Mouse (Mus musculus) intestine, embryonic 14.5 days (tissue): ENCODE measurements at regions not wholly inside any gene's neighbourhood (a gene's known extent, or its start where the extent isn't known, plus 50 kb on each side); places are given as distances from the start of the nearest gene placed in this dataset.

Source experiments
- ATAC-seq: fragments of 200-750 bp; cut with Nextera tagmentation; replicated peaks from 2 replicates; pipeline ENCODE4 v1.8.0; 2017; ENCODE audit warnings: low read depth, moderate number of reproducible peaks, moderate TSS enrichment, moderate library complexity; ENCODE audit not compliant: low FRiP score, low TSS enrichment
- DNase-seq: peaks from one replicate; pipeline ENCODE4 v3.0.0-alpha.2; 2018; ENCODE audit warnings: low spot score
- H3K27ac ChIP-seq: fragments of 300-500 bp; sonication (generic); 2 replicates; pipeline ENCODE4 v1.5.1; 2014; ENCODE audit warnings: low read depth, mild to moderate bottlenecking, control low read depth
- H3K27me3 ChIP-seq: fragments of 300-500 bp; sonication (generic); replicated peaks from 2 replicates; pipeline ENCODE4 v1.6.1; 2014; ENCODE audit warnings: low read length, control low read depth; ENCODE audit not compliant: control insufficient read depth, insufficient read depth
- H3K36me3 ChIP-seq: fragments of 300-500 bp; sonication (generic); 2 replicates; pipeline ENCODE4 v1.6.1; 2014; ENCODE audit warnings: low read length, control low read depth; ENCODE audit not compliant: control insufficient read depth, insufficient read depth
- H3K4me1 ChIP-seq: fragments of 300-500 bp; sonication (generic); replicated peaks from 2 replicates; pipeline ENCODE4 v1.6.1; 2014; ENCODE audit warnings: low read length, control low read depth, mixed read lengths; ENCODE audit not compliant: control insufficient read depth, insufficient read depth
- H3K4me2 ChIP-seq: fragments of 300-500 bp; sonication (generic); 2 replicates; pipeline ENCODE4 v1.6.1; 2014; ENCODE audit warnings: low read length
- H3K4me3 ChIP-seq: fragments of 300-500 bp; sonication (generic); 2 replicates; pipeline ENCODE4 v1.5.1; 2014; ENCODE audit warnings: low read depth, low read length, control low read depth, mixed read lengths
- H3K9ac ChIP-seq: fragments of 300-500 bp; sonication (generic); 2 replicates; pipeline ENCODE4 v1.6.1; 2014; ENCODE audit warnings: mild to moderate bottlenecking, low read length
- H3K9me3 ChIP-seq: fragments of 300-500 bp; sonication (generic); 2 replicates; pipeline ENCODE4 v1.6.1; 2016; ENCODE audit warnings: low read length, control low read depth; ENCODE audit not compliant: control insufficient read depth
- WGBS: fragments of 180-500 bp; shearing (Covaris S2); extraction: QIAGEN DNeasy Blood & Tissue Kit; methylation state at CpG from one replicate; pipeline ENCODE4 v1.1.7; 2014; 5-methylcytosine and 5-hydroxymethylcytosine counted together

DNA sequence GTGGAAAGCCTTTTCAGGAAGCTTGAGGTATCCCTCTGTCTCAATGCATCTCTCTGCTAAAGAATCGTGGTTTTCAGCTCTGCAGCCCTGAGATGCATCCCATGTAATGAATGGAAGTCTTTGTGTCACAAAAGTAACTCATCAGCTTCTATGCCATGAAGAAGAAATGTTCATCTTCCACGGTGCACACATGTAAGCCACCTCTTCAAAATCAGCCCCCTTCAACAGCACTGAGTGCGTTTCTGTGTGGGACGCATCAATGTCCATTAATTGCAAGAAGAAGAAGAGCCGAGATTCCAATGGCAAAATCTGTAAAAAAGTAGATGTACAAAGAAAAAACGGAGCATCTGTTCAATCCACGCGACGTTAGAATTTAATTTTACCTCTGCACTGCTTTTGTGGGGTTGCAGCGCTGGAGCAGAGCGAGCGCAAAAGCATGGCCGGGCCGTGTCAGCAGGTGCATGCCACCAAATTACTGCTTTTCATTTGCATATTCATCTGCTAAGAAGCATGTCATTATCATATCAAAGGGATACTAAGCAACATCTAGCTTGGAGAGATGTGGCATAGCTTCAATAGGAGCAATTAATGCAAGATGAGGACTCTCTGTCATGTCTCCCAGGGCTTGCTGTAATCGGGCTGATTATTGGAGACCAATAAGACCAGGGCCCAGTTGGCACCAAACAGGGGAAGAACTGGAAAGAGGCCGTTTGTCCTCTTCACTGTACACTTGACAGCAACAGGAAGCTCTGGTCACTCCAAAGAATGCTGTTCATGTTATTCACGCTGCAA is 185.0 kb upstream of the Sox2 start:
- no peak overlapping the region for H3K4me3 ChIP-seq
- 80% methylated on average over 17 of the region's 17 CpGs for WGBS

DNA sequence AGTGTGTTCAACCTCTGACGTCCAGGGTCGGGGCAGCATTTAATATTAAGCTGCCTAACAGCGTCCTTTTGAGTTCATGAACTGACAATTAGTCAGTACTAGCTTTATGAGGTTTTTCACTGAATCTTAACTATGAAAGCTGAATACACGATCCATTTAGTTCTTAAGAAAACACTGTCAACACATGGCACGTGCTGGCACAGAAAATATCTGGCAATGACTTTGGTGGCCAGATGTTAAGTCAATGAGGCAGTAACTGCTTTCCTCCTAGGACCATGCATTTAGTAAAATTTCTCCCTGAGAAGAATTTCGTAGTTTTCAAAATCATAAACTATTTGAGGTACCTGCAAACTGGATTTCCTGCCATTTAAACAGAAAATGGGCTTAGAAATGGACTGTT is 191.4 kb upstream of the Sox2 start:
- Histone ChIP-seq H3K36me3 (no peaks in the 10 kb centered on the region), H3K27ac (no peak overlapping the region), H3K4me2 (no peak overlapping the region), H3K9ac (no peak overlapping the region), H3K27me3 (no peaks in the 10 kb centered on the region), H3K4me1 (0 out of 2 replicates have a peak, but pooled peaks cover 2% of the 10 kb centered on the region), H3K9me3 (no peaks in the 10 kb centered on the region), H3K4me3 (no peak overlapping the region)
- DNase-seq (no peak), ATAC-seq (no peak)
- 84% methylated on average over 6 of the region's 6 CpGs for WGBS

More for the DNA sequence above, 185.0 kb upstream of the Sox2 start:
- DNase-seq (no peak), ATAC-seq (no peak)
- H3K9me3 ChIP-seq: no peaks in the 10 kb centered on the region
- no peaks in the 10 kb centered on the region for H3K27me3 ChIP-seq
- H3K36me3 ChIP-seq: no peaks in the 10 kb centered on the region
- H3K9ac ChIP-seq: no peak overlapping the region
- no peak overlapping the region for H3K4me2 ChIP-seq
- H3K27ac ChIP-seq: no peak overlapping the region
- H3K4me1 ChIP-seq: no peaks in the 10 kb centered on the region

DNA sequence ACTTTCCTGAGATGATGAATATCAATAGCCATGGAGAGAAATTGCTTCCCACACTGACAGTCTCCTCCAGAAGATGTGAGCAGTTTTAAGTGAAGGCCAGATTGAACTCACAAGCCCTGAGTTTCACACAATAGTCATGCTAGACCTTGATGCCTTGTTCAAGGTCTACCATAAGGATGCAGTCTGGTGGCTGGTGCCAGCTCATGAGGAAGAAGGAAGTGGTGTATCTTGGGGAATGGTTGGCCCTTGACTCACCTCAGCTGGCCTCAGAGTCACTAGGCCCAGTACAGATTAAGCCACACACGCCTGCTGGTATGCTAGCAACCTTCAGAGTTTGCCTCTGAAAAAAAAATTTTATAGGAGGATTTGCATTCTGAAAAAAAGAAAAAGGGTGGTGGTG is 192.4 kb upstream of the Sox2 start:
- WGBS: 85% methylated on average over 1 of the region's 1 CpGs
- H3K27ac ChIP-seq: no peak overlapping the region
- DNase-seq (no peak), ATAC-seq (no peak)
- H3K9ac ChIP-seq: no peak overlapping the region
- no peaks in the 10 kb centered on the region for H3K9me3 ChIP-seq
- H3K4me2 ChIP-seq: no peak overlapping the region
- no peaks in the 10 kb centered on the region for H3K36me3 ChIP-seq
- 0 out of 2 replicates have a peak, but pooled peaks cover 2% of the 10 kb centered on the region for H3K4me1 ChIP-seq
- no peak overlapping the region for H3K4me3 ChIP-seq
- H3K27me3 ChIP-seq: no peaks in the 10 kb centered on the region

DNA sequence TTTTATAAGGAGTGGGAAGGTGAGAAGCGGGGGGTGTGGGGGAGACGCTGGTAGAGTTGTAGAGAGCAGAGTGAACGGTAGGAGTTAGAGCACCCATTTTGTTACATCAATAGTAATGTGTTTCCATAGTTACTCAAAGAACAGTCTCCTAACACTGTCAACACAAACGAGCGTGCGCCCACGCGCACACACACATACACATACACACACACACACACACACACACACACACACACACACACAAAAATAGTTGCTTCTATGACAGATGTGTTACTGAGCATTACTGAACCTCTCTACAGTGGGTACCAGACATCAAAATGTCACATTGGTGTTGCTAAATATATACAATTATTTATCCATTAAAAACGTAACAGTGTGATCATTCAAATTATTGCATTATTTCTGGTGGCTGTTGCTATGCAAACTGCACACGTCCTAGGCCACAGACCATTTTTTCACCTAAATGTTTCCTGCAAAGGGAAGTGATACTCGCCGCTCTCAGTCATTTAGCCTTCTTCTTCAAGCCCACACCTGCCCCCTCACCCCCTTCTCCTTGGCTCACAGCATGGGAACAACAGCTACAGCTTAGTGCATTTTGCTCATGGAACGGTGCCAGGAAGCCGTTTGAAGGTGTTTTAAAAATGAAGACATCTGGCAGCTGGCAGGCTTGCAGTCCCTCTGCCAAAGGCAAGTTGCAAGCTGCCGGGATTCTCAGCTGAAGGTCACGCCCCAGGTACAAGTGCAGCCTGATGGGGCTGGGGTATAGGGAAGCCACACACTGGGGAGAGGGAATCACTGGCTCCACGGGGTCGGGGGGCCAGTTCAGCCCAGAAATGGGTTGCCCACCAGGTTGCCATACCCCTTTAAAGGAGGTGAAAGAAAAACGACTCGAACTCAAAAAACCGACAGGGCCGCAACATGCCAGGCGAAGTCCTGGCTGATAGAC is 193.4 kb upstream of the Sox2 start:
- no peak overlapping the region for H3K4me2 ChIP-seq
- H3K27me3 ChIP-seq: no peaks in the 10 kb centered on the region
- 75% methylated on average over 23 of the region's 23 CpGs for WGBS

DNA sequence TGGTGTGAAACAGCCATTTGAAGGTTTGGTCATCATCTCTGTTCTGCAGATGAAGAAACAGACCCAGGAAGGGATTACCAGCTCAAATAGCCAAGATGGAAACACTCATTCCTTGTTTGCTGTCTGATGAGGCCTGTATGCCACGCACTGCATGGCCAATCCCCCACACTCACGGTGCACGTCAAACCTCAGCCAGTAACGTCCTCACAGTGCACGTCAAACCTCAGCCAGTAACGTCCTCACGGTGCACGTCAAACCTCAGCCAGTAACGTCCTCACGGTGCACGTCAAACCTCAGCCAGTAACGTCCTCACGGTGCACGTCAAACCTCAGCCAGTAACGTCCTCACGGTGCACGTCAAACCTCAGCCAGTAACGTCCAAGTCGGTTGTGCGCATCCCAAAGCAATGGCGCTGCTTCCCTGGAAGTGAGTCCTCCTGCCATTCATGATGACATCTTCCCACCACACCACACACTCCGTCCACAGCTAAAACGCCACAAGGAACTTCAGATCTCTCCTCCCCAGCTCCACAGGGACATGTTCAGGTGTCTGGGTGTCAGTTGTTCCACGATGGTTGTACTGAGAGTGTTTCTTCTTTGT is 196.1 kb upstream of the Sox2 start:
- H3K27me3 ChIP-seq: no peaks in the 10 kb centered on the region
- no peak overlapping the region for H3K4me3 ChIP-seq
- ATAC-seq (no peak), DNase-seq (no peak)
- no peaks in the 10 kb centered on the region for H3K9me3 ChIP-seq
- H3K9ac ChIP-seq: no peak overlapping the region
- WGBS: 95% methylated on average over 22 of the region's 24 CpGs
- H3K36me3 ChIP-seq: no peaks in the 10 kb centered on the region
- H3K4me1 ChIP-seq: 0 out of 2 replicates have a peak, but pooled peaks cover 2% of the 10 kb centered on the region
- no peak overlapping the region for H3K4me2 ChIP-seq
- H3K27ac ChIP-seq: no peak overlapping the region

More for the DNA sequence above, 193.4 kb upstream of the Sox2 start:
- ATAC-seq: no peak
- Histone ChIP-seq H3K27ac (no peak overlapping the region), H3K9me3 (no peaks in the 10 kb centered on the region), H3K36me3 (no peaks in the 10 kb centered on the region), H3K4me3 (no peak overlapping the region), H3K9ac (no peak overlapping the region), H3K4me1 (0 out of 2 replicates have a peak, but pooled peaks cover 2% of the 10 kb centered on the region)
- DNase-seq: no peak

DNA sequence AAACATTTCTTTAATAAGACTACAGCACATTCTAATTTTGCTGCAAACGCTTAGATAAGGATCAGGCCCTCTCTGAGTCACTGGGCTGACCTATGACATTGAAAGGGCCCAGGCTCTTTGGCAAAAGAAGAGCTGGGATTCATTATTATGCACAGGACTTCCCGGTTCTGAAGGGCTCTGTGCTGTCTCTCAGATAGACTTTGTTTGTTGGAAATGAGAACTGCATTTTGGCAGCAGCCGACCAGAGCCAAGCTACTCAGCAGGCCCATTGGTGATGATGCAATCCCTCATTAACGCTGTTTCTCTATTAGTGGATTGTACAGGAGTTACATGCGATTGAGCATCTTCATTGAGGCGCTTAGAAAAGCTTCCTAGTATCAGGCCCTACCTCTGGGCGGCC is 204.9 kb upstream of the Sox2 start:
- Histone ChIP-seq H3K9me3 (no peaks in the 10 kb centered on the region), H3K4me1 (no peaks in the 10 kb centered on the region), H3K27me3 (no peaks in the 10 kb centered on the region), H3K4me2 (no peak overlapping the region), H3K9ac (no peak overlapping the region), H3K4me3 (no peak overlapping the region), H3K27ac (no peak overlapping the region), H3K36me3 (no peaks in the 10 kb centered on the region)
- WGBS: 51% methylated on average over 7 of the region's 7 CpGs
- ATAC-seq (no peak), DNase-seq (no peak)

DNA sequence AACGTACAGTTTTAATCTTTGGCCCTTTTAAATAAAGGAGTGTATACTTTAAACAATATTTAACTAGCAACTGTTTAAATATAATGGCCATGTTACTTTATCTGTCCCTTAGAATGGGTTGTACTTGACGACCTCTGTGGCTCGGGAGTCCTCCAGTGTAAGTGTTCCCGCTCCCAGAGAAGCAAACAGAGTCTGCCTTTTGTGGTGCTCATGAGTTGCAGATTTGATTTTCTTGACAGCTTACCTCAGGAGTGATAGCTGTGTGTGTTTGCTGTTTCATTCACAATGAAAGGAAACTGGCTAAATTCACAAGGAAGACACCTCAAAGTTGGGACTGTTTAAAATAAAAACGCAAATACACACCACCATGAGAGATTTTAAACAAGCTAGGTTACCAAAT is 205.4 kb upstream of the Sox2 start:
- Histone ChIP-seq H3K27ac (no peak overlapping the region), H3K9ac (no peak overlapping the region), H3K4me2 (no peak overlapping the region), H3K4me3 (no peak overlapping the region), H3K27me3 (no peaks in the 10 kb centered on the region), H3K4me1 (no peaks in the 10 kb centered on the region), H3K9me3 (no peaks in the 10 kb centered on the region), H3K36me3 (no peaks in the 10 kb centered on the region)
- WGBS: 44% methylated on average over 5 of the region's 5 CpGs
- no peak for ATAC-seq
- DNase-seq: no peak

DNA sequence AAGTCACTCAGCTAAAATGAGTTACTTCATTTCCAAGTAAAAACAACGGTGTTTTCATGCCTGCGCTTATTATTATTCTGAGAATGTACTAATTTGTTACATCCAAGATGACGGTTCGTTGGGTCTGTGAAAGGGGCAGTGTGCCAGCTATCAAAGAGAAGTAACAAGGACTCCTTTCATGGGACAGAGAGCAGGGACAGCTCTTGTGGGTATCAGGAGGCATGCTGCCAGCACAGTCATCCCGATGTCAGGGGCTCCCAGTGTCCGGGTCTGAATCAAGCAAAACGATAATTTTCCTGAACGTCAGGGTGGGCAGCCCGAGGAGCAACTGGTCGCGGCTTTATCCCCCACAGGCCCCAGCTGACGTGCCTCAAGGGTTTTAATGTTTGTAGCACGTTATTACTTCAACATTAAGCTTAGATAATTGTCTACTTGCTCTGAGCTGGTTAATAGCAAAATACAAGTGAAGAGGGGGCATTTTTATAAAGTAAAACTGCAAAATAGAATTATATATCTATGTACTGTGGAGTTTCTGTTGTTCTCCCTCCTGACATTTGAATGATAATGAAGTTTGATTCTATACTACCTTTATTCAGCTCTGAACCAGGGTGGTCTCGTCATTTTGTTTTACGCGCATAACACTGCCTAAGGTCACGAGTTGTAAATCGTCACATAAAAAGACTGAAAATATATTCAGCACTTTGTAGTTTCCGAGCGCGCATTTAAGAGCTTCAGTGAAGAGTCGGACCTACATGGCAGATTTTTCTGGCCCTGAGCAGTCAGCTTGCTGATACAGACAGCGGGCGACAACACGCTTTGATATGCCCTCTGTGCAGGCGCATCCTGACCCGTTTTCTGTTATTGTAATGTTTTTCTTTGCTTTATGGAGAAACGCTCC is 206.2 kb upstream of the Sox2 start:
- Histone ChIP-seq H3K9ac (no peak overlapping the region), H3K27me3 (no peaks in the 10 kb centered on the region), H3K4me1 (no peaks in the 10 kb centered on the region), H3K36me3 (no peaks in the 10 kb centered on the region), H3K4me3 (no peak overlapping the region), H3K9me3 (no peaks in the 10 kb centered on the region), H3K27ac (no peak overlapping the region), H3K4me2 (no peak overlapping the region)
- no peak for DNase-seq
- WGBS: 61% methylated on average over 28 of the region's 28 CpGs
- no peak for ATAC-seq
